Mouse (Mus musculus): ENCODE measurements at regions not wholly inside any gene's neighbourhood (a gene's known extent, or its start where the extent isn't known, plus 50 kb on each side); places are given as distances from the start of the nearest gene placed in this dataset.

- Histone ChIP-seq H3K4me3 (replicated peaks) (no peak overlapping the region), H3K36me3 (replicated peaks; ENCODE audit: low read length) (no peaks in the 10 kb centered on the region), H3K4me1 (no peaks in the 10 kb centered on the region; the same call in 1 of the 2 replicates), H3K9me3 (no peaks in the 10 kb centered on the region), H3K27me3 (replicated peaks) (no peaks in the 10 kb centered on the region)
- TF ChIP-seq FLI1 (IDR thresholded peaks at IDR 0.05; ENCODE audit: low read length) (no peak), GATA1 (IDR thresholded peaks at IDR 0.05; ENCODE audit: borderline replicate concordance, low read length) (no peak)
Measured at GRCm38 (mm10) chr10:16810716-16811115, 912.3 kb upstream of the Cited2 start.

- Histone ChIP-seq H3K4me1 (peaks cover 5% of the 10 kb centered on the region; the same call in 1 of the 2 replicates), H3K36me3 (replicated peaks; ENCODE audit: low read length) (no peaks in the 10 kb centered on the region), H3K27me3 (replicated peaks) (no peaks in the 10 kb centered on the region), H3K4me3 (replicated peaks) (no peak overlapping the region), H3K9me3 (no peaks in the 10 kb centered on the region)
- TF ChIP-seq GATA1 (IDR thresholded peaks at IDR 0.05; ENCODE audit: borderline replicate concordance, low read length) = no peak
- TF ChIP-seq FLI1 (IDR thresholded peaks at IDR 0.05; ENCODE audit: low read length) = no peak
Measured at GRCm38 (mm10) chr10:16814013-16814412, 909.0 kb upstream of the Cited2 start.

GRCm38 (mm10) chr10:16861534-16861933 lies 861.5 kb upstream of the Cited2 start:
- H3K4me1 ChIP-seq = no peaks in the 10 kb centered on the region
- TF ChIP-seq FLI1 (IDR thresholded peaks at IDR 0.05; ENCODE audit: low read length) (no peak), GATA1 (IDR thresholded peaks at IDR 0.05; ENCODE audit: borderline replicate concordance, low read length) (no peak)
- H3K4me3 ChIP-seq (replicated peaks) = no peak overlapping the region
- no peaks in the 10 kb centered on the region for H3K9me3 ChIP-seq
- no peaks in the 10 kb centered on the region for H3K36me3 ChIP-seq (replicated peaks; ENCODE audit: low read length)
- H3K27me3 ChIP-seq (replicated peaks) = no peaks in the 10 kb centered on the region

GRCm38 (mm10) chr10:16866914-16867313 lies 856.1 kb upstream of the Cited2 start:
- H3K9me3 ChIP-seq = no peaks in the 10 kb centered on the region
- H3K36me3 ChIP-seq (replicated peaks; ENCODE audit: low read length) = no peaks in the 10 kb centered on the region
- H3K27me3 ChIP-seq (replicated peaks) = no peaks in the 10 kb centered on the region
- H3K4me3 ChIP-seq (replicated peaks) = no peak overlapping the region
- H3K4me1 ChIP-seq = no peaks in the 10 kb centered on the region
- TF ChIP-seq FLI1 (IDR thresholded peaks at IDR 0.05; ENCODE audit: low read length) = no peak
- TF ChIP-seq GATA1 (IDR thresholded peaks at IDR 0.05; ENCODE audit: borderline replicate concordance, low read length) = no peak

- Histone ChIP-seq H3K27me3 (replicated peaks) (no peaks in the 10 kb centered on the region), H3K4me3 (replicated peaks) (no peak overlapping the region), H3K9me3 (no peaks in the 10 kb centered on the region), H3K36me3 (replicated peaks; ENCODE audit: low read length) (no peaks in the 10 kb centered on the region), H3K4me1 (peaks cover 19% of the 10 kb centered on the region)
- TF ChIP-seq FLI1 (IDR thresholded peaks at IDR 0.05; ENCODE audit: low read length) = no peak
- no peak for TF ChIP-seq GATA1 (IDR thresholded peaks at IDR 0.05; ENCODE audit: borderline replicate concordance, low read length)
Measured at GRCm38 (mm10) chr10:16874131-16874530, 848.9 kb upstream of the Cited2 start.

- Histone ChIP-seq H3K4me1 (peaks cover 19% of the 10 kb centered on the region), H3K9me3 (no peaks in the 10 kb centered on the region), H3K27me3 (replicated peaks) (no peaks in the 10 kb centered on the region), H3K4me3 (replicated peaks) (no peak overlapping the region), H3K36me3 (replicated peaks; ENCODE audit: low read length) (no peaks in the 10 kb centered on the region)
- TF ChIP-seq GATA1 (IDR thresholded peaks at IDR 0.05; ENCODE audit: borderline replicate concordance, low read length) (no peak), FLI1 (IDR thresholded peaks at IDR 0.05; ENCODE audit: low read length) (no peak)
Measured at GRCm38 (mm10) chr10:16878197-16878596, 844.8 kb upstream of the Cited2 start.

- Histone ChIP-seq H3K9me3 (no peaks in the 10 kb centered on the region), H3K4me1 (no peaks in the 10 kb centered on the region; the same call in 1 of the 2 replicates), H3K4me3 (replicated peaks) (no peak overlapping the region), H3K27me3 (replicated peaks) (no peaks in the 10 kb centered on the region), H3K36me3 (replicated peaks; ENCODE audit: low read length) (no peaks in the 10 kb centered on the region)
- TF ChIP-seq GATA1 (IDR thresholded peaks at IDR 0.05; ENCODE audit: borderline replicate concordance, low read length) (no peak), FLI1 (IDR thresholded peaks at IDR 0.05; ENCODE audit: low read length) (no peak)
Measured at GRCm38 (mm10) chr10:16893316-16893715, 829.7 kb upstream of the Cited2 start.

GRCm38 (mm10) chr10:16895332-16895731 lies 827.7 kb upstream of the Cited2 start:
- TF ChIP-seq GATA1 (IDR thresholded peaks at IDR 0.05; ENCODE audit: borderline replicate concordance, low read length) (no peak), FLI1 (IDR thresholded peaks at IDR 0.05; ENCODE audit: low read length) (no peak)
- Histone ChIP-seq H3K27me3 (replicated peaks) (no peaks in the 10 kb centered on the region), H3K9me3 (no peaks in the 10 kb centered on the region), H3K4me3 (replicated peaks) (no peak overlapping the region), H3K4me1 (no peaks in the 10 kb centered on the region; the same call in 1 of the 2 replicates), H3K36me3 (replicated peaks; ENCODE audit: low read length) (no peaks in the 10 kb centered on the region)

- Histone ChIP-seq H3K4me3 (replicated peaks) (no peak overlapping the region), H3K4me1 (no peaks in the 10 kb centered on the region), H3K9me3 (no peaks in the 10 kb centered on the region), H3K36me3 (replicated peaks; ENCODE audit: low read length) (no peaks in the 10 kb centered on the region), H3K27me3 (replicated peaks) (no peaks in the 10 kb centered on the region)
- TF ChIP-seq FLI1 (IDR thresholded peaks at IDR 0.05; ENCODE audit: low read length) = no peak
- no peak for TF ChIP-seq GATA1 (IDR thresholded peaks at IDR 0.05; ENCODE audit: borderline replicate concordance, low read length)
Measured at GRCm38 (mm10) chr10:16922888-16923287, 800.1 kb upstream of the Cited2 start.

- Histone ChIP-seq H3K36me3 (replicated peaks; ENCODE audit: low read length) (no peaks in the 10 kb centered on the region), H3K4me1 (no peaks in the 10 kb centered on the region), H3K4me3 (replicated peaks) (no peak overlapping the region), H3K27me3 (replicated peaks) (no peaks in the 10 kb centered on the region), H3K9me3 (no peaks in the 10 kb centered on the region)
- no peak for TF ChIP-seq GATA1 (IDR thresholded peaks at IDR 0.05; ENCODE audit: borderline replicate concordance, low read length)
- TF ChIP-seq FLI1 (IDR thresholded peaks at IDR 0.05; ENCODE audit: low read length) = no peak
Measured at GRCm38 (mm10) chr10:16923851-16924250, 799.2 kb upstream of the Cited2 start.

GRCm38 (mm10) chr10:16937705-16938104 lies 785.3 kb upstream of the Cited2 start:
- H3K9me3 ChIP-seq = no peaks in the 10 kb centered on the region
- H3K27me3 ChIP-seq (replicated peaks) = no peaks in the 10 kb centered on the region
- H3K4me1 ChIP-seq = no peaks in the 10 kb centered on the region
- H3K36me3 ChIP-seq (replicated peaks; ENCODE audit: low read length) = no peaks in the 10 kb centered on the region
- TF ChIP-seq GATA1 (IDR thresholded peaks at IDR 0.05; ENCODE audit: borderline replicate concordance, low read length) (no peak), FLI1 (IDR thresholded peaks at IDR 0.05; ENCODE audit: low read length) (no peak)
- H3K4me3 ChIP-seq (replicated peaks) = no peak overlapping the region

Data from megakaryocyte, embryonic 14.5 days (primary cell).